Mouse (Mus musculus) myocyte (in vitro differentiated cells): ENCODE measurements around the gene Btaf1.

Experiments
- CEBPB ChIP-seq: IDR thresholded peaks from 2 replicates; pipeline ENCODE4 v1.6.1; 2011; ENCODE audit warnings: mild to moderate bottlenecking, moderate library complexity; ENCODE audit not compliant: poor library complexity, insufficient read depth, severe bottlenecking
- E2F4 ChIP-seq: IDR thresholded peaks from one replicate; pipeline ENCODE4 v1.6.1; 2011; ENCODE audit warnings: mild to moderate bottlenecking, control low read depth, moderate library complexity; ENCODE audit not compliant: insufficient read depth
- MYOD1 ChIP-seq, 3 experiments: IDR thresholded peaks; one replicate each; pipeline ENCODE4 v1.6.1; 2011; ENCODE audit warnings: control low read depth in 2 of 3, low read depth in 2 of 3, mild to moderate bottlenecking in 2 of 3, moderate library complexity in 1 of 3; ENCODE audit not compliant: insufficient read length in 2 of 3, control insufficient read depth in 1 of 3
- POLR2A ChIP-seq: IDR thresholded peaks from one replicate; pipeline ENCODE4 v1.6.1; 2011; ENCODE audit warnings: low read depth, mild to moderate bottlenecking, control low read depth, moderate library complexity; ENCODE audit not compliant: insufficient read length
- POLR2AphosphoS2 ChIP-seq: IDR thresholded peaks from one replicate; pipeline ENCODE4 v1.6.1; 2011; ENCODE audit warnings: low read depth, control low read depth; ENCODE audit not compliant: insufficient read length
- SRF ChIP-seq: IDR thresholded peaks from one replicate; pipeline ENCODE4 v1.6.1; 2011; ENCODE audit warnings: low read depth; ENCODE audit not compliant: control insufficient read depth, insufficient read length
- TCF12 ChIP-seq: IDR thresholded peaks from one replicate; pipeline ENCODE4 v1.6.1; 2011; ENCODE audit warnings: mild to moderate bottlenecking, control low read depth; ENCODE audit not compliant: poor library complexity, insufficient read depth, severe bottlenecking
- USF1 ChIP-seq: IDR thresholded peaks from one replicate; pipeline ENCODE4 v1.6.1; 2011; ENCODE audit warnings: low read depth, mild to moderate bottlenecking, control low read depth, moderate library complexity

GRCm38 (mm10) chr19:36932613-36933012, 6.7 kb downstream of the Btaf1 start:
- TF ChIP-seq MYOD1 (IDR thresholded peaks at IDR 0.05; ENCODE audit: control insufficient read depth in 1 of 3, insufficient read length in 2 of 3, low read depth in 2 of 3) (no peak), POLR2A (no peak), E2F4 (no peak), CEBPB (no peak), USF1 (no peak), TCF12 (no peak), POLR2AphosphoS2 (no peak), SRF (no peak)
